16 mouse cellular contexts compared by ENCODE assay signal in the genomic region with DNA sequence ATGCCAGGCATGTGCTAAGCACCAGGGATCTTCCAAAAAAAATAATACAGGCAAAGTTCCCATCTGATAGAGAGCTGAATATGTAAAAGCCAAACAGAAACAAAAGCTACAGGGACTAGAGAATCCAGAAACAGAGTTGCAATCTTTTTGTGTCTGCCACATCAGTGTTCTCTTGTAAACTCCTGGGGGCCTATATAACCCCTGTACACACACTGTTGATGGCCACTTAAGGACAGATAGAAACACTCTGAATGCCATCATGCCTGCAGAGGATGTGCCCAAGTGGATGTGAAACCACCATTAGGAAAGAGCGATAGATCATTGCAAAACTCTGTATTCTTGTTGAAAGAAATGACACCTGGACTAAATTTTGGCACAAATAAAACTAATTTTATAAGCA.
"Had no signal": no experiment of that assay in that cellular context is flagged by ENCODE, and none has a peak within 500 bp of the region (broad histone marks: within the 10 kb centered on the region; RNA-seq: fewer than 3 reads in every experiment).

No protein-coding gene starts in this region.

- ATAC-seq: hindbrain, embryonic 16.5 days; inflammation-experienced regulatory T-cells, adult 6 months; intestine, embryonic 15.5 days; intestine, postnatal 0 days had no signal

- DNase-seq: gastrocnemius, adult 2 months; gastrocnemius, postnatal 10 days; gastrocnemius, postnatal 25 days; heart, adult 18-20 months; heart, postnatal 10 days; heart, postnatal 4 days; kidney, adult 18-20 months; kidney, adult 8-10 months; kidney, postnatal 10 days; kidney, postnatal 25 days; kidney, postnatal 4 days; liver had no signal
